Mouse (Mus musculus) stomach, embryonic 14.5 days (tissue): ENCODE results near the gene G6pc. TPM values are rescaled to one million over a fixed set of nuclear protein-coding genes. Genes with fewer than 3 reads are reported as not detected.

Experiments
- ATAC-seq: fragments of 200-750 bp; cut with Nextera tagmentation; 2 replicates; pipeline ENCODE4 v1.8.0; 2017; ENCODE audit warnings: low read depth, moderate TSS enrichment; ENCODE audit not compliant: insufficient number of reproducible peaks, insufficient read depth, low FRiP score
- H3K27ac ChIP-seq: fragments of 300-500 bp; sonication (generic); 2 replicates; pipeline ENCODE4 v1.5.1; 2014; ENCODE audit warnings: mild to moderate bottlenecking, low read length, moderate library complexity, mixed read lengths
- H3K27me3 ChIP-seq: fragments of 300-500 bp; sonication (generic); 2 replicates; pipeline ENCODE4 v1.6.1; 2014; ENCODE audit warnings: low read length, control low read depth, mixed read lengths; ENCODE audit not compliant: control insufficient read depth, insufficient read depth
- H3K36me3 ChIP-seq: fragments of 300-500 bp; sonication (generic); 2 replicates; pipeline ENCODE4 v1.6.1; 2014; ENCODE audit warnings: mild to moderate bottlenecking, control low read depth, low read length, moderate library complexity, mixed read lengths; ENCODE audit not compliant: control insufficient read depth, insufficient read depth
- H3K4me1 ChIP-seq: fragments of 300-500 bp; sonication (generic); 2 replicates; pipeline ENCODE4 v1.6.1; 2014; ENCODE audit warnings: low read length, control low read depth, mixed read lengths; ENCODE audit not compliant: control insufficient read depth, insufficient read depth
- H3K4me2 ChIP-seq: fragments of 300-500 bp; sonication (generic); replicated peaks from 2 replicates; pipeline ENCODE4 v1.6.1; 2014; ENCODE audit warnings: low read depth, low read length, control low read depth
- H3K4me3 ChIP-seq: fragments of 300-500 bp; sonication (generic); 2 replicates; pipeline ENCODE4 v1.5.1; 2014; ENCODE audit warnings: low read depth, low read length, control low read depth
- H3K9ac ChIP-seq: fragments of 300-500 bp; sonication (generic); replicated peaks from 2 replicates; pipeline ENCODE4 v1.6.1; 2014; ENCODE audit warnings: low read depth, mild to moderate bottlenecking, control low read depth, low read length, moderate library complexity, mixed read lengths
- H3K9me3 ChIP-seq: fragments of 300-500 bp; sonication (generic); 2 replicates; pipeline ENCODE4 v1.6.1; 2016; ENCODE audit warnings: low read depth, low read length, control low read depth; ENCODE audit not compliant: control insufficient read depth
- WGBS: fragments of 180-500 bp; shearing (Covaris S2); extraction: QIAGEN DNeasy Blood & Tissue Kit; methylation state at CpG from one replicate; pipeline ENCODE4 v1.1.7; 2014; 5-methylcytosine and 5-hydroxymethylcytosine counted together
- microRNA-seq: library from miRNA; unstranded; fragments of <30 nt; microRNA quantifications from one replicate; pipeline ENCODE4, GENCODE M21; 2016
- polyA plus RNA-seq: library from polyadenylated mRNA; unstranded; fragments of >200 nt; fragmentation: Nextera tagmentation; extraction: Ambion mirVana; gene quantifications from 2 replicates; pipeline ENCODE4 v1.2.1, GENCODE M21; 2014

G6pc gene
- polyA plus RNA-seq, 1 experiment from 2014 or later, result not detected

GRCm38 (mm10) chr11:101426165-101426564 lies 58.8 kb downstream of the G6pc start:
- no peaks in the 10 kb centered on the region for H3K27me3 ChIP-seq
- ATAC-seq, result no peak
- peaks cover 19% of the 10 kb centered on the region; the same call in 1 of the 2 replicates for H3K4me1 ChIP-seq
- 60% methylated on average over 8 of the region's 8 CpGs for WGBS
- H3K27ac ChIP-seq, result no peak overlapping the region
- H3K9ac ChIP-seq, result no peak overlapping the region; the same call in 1 of the 2 replicates
- peaks cover 9% of the 10 kb centered on the region for H3K36me3 ChIP-seq
- no peaks in the 10 kb centered on the region for H3K9me3 ChIP-seq
- peak overlapping the region; percentile 86 for H3K4me2 ChIP-seq
- H3K4me3 ChIP-seq, result peak overlapping the region; percentile 97; the same call in 1 of the 2 replicates

Small RNAs within 50 kb of the gene (microRNA-seq; reads per million reads assigned to microRNA genes)
- gene Gm25593, result not detected
- 1.6 reads per million for gene Mir6929

Other genes with a start within 250 kb of the G6pc start
- gene Retreg3, start 247.7 kb upstream of the G6pc start, polyA plus RNA-seq, result 8.0 and 9.1 TPM in 2 replicates
- 70.5 and 70.9 TPM in 2 replicates for gene Tubg1, start 247.6 kb upstream of the G6pc start, polyA plus RNA-seq
- gene Tubg2, start 211.7 kb upstream of the G6pc start, polyA plus RNA-seq, result 3.6 and 4.5 TPM in 2 replicates
- gene Cntnap1, start 197.0 kb upstream of the G6pc start, polyA plus RNA-seq, result 2.1 and 2.2 TPM in 2 replicates
- 25.6 and 26.0 TPM in 2 replicates for gene Plekhh3, start 196.2 kb upstream of the G6pc start, polyA plus RNA-seq
- 0.14 and 0.33 TPM in 2 replicates for gene Ccr10, start 192.1 kb upstream of the G6pc start, polyA plus RNA-seq
- 17.7 and 19.1 TPM in 2 replicates for gene Ezh1, start 141.1 kb upstream of the G6pc start, polyA plus RNA-seq
- 123 and 128 TPM in 2 replicates for gene Ramp2, start 121.5 kb upstream of the G6pc start, polyA plus RNA-seq
- gene Vps25, start 113.9 kb upstream of the G6pc start, polyA plus RNA-seq, result 153 and 154 TPM in 2 replicates
- 21.9 and 26.8 TPM in 2 replicates for gene Wnk4, start 107.0 kb upstream of the G6pc start, polyA plus RNA-seq
- 0.87 and 1.6 TPM in 2 replicates for gene Cntd1, start 88.5 kb upstream of the G6pc start, polyA plus RNA-seq
- 207 and 215 TPM in 2 replicates for gene Coa3, start 88.4 kb upstream of the G6pc start, polyA plus RNA-seq
- gene Becn1, start 65.3 kb upstream of the G6pc start, polyA plus RNA-seq, result 140 and 144 TPM in 2 replicates
- 84.6 and 96.2 TPM in 2 replicates for gene Psme3, start 51.3 kb upstream of the G6pc start, polyA plus RNA-seq
- gene Aoc2, start 42.5 kb upstream of the G6pc start, polyA plus RNA-seq, result 1.3 and 1.8 TPM in 2 replicates
- 3.2 TPM in 2 replicates for gene Aoc3, start 37.0 kb upstream of the G6pc start, polyA plus RNA-seq
- 69.6 and 74.0 TPM in 2 replicates for gene Aarsd1, start 50.1 kb downstream of the G6pc start, polyA plus RNA-seq
- gene Gm27029, start 57.2 kb downstream of the G6pc start, polyA plus RNA-seq, result 8.5 and 9.8 TPM in 2 replicates
- 12.0 and 13.5 TPM in 2 replicates for gene Rundc1, start 57.5 kb downstream of the G6pc start, polyA plus RNA-seq
- 18.0 and 24.1 TPM in 2 replicates for gene Ptges3l, start 57.8 kb downstream of the G6pc start, polyA plus RNA-seq
- gene Rpl27, start 74.7 kb downstream of the G6pc start, polyA plus RNA-seq, result 373 and 398 TPM in 2 replicates
- 22.4 and 23.0 TPM in 2 replicates for gene Ifi35, start 80.8 kb downstream of the G6pc start, polyA plus RNA-seq
- gene Rnd2, start 97.4 kb downstream of the G6pc start, polyA plus RNA-seq, result 11.6 and 14.2 TPM in 2 replicates
- 47.6 and 52.7 TPM in 2 replicates for gene Vat1, start 98.7 kb downstream of the G6pc start, polyA plus RNA-seq
- 14.7 and 18.2 TPM in 2 replicates for gene Brca1, start 184.4 kb downstream of the G6pc start, polyA plus RNA-seq
- gene Nbr1, start 184.6 kb downstream of the G6pc start, polyA plus RNA-seq, result 59.8 and 62.0 TPM in 2 replicates
- gene Tmem106a, start 214.7 kb downstream of the G6pc start, polyA plus RNA-seq, result 5.9 and 6.7 TPM in 2 replicates
- not detected in 2 replicates for gene Gm11634, start 231.7 kb downstream of the G6pc start, polyA plus RNA-seq